Mouse (Mus musculus): ENCODE data around the gene Ap3s2.

Ap3s2 gene

DNA sequence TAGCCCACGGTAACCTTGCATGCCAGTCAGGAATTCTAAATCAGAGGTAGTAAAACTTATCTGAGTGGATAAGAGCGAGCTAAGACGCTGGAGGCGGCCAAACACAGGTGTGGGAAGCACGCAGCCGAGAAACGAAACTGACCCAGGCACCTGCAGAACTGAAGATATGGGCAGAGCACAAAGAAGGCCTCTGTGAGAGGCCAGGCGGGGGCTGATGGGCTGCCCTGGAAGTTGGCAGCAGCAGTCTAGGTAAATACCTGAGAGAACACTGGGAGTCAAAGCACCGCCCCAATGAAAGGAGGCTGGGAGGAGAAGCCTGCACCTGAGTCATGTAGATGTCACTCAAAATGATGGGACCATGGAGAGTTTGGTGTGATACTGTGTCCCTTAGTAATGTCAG, 31.8 kb downstream of the Ap3s2 start:
- no peak for DNase-seq

DNA sequence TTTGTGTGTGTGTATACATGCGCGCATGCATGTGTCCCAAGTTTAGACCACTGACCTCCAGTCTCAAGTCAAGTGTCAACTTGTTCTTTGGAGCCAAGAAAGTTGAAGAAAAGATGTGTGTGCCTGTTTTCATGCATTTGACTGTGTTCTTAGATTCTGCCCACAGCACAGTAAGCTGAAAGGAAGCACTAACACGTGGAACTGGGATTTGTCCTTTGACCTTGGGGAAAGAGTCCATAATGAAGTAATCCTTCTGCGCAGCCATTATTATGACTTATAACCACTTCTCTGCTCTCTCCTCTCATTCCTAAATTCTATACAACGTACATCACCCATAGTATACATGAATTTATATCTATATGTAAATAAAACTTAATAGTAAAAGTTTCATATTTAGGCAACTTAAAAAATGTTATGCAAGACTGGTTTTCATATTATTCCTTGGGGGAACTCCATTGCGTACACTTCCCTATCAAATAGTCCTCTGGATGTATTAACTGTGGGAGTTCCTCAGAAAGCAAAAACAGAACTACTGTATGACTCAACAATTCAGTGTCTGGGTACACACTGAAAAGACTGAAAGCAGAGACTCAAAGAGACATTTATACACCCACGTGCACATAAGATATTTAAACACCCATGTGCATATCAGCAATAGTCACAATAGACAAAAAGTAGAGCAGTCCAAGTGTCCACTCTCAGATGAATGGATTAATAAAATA, 36.7 kb downstream of the Ap3s2 start:
- DNase-seq: no peak

DNA sequence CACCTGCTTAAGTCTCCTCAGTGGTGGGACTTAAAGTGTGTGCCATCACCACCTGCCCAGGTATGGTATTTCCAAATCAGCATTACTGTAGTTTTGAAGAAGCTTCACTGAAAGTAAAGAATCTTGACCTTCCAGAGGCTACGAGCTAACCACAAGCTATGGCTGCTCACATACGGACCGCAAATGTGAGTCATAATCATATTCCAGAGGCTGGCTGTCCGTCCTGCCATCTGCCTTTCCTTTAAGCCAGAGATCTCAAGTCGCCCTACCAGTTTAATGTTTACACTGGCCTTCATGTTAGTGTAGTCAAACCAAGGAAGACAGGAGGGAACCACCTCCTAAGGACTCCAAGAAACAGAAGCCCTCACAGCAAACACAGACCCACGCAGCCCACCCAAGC, 38.5 kb downstream of the Ap3s2 start:
- DNase-seq: no peak

DNA sequence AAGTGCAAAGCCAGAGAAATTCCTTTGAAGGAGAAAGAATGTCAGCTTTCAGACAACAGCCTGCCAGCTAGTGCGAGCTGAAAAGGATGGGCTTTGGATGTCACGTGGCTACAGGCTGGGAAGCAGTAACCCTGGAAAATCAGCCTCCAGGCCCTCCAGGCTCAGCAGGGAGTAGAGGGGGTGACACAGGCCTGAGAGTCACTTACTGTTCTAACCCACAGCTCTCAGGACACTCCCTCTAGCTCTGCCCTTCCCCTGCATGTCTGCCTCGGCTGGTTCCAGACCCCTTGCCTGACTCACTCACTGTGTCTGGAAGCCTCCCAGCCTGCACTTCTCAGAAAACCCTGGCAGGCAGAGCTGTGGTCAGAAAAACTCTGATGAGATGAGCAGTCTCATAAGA, 39.5 kb downstream of the Ap3s2 start:
- DNase-seq: no peak

DNA sequence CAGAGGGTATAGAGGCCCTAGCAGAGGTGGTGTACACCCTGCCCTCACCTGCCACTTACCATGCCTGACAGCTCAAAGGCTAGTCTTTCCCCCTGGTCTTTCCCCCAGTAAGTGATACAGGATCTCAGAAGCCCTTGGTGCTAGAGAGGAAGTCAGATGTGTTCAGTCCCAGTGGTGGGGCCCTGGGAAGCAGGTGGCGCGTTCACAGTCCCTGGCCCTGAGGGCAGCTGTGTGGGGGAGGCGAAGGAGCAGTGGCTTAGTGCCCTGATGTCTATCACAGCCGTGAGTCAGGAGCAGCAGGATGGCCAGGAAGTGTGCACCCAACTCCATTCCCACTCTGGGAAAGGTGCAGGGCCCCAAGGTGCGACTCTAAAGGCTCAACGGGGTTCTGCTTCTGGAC, 40.4 kb downstream of the Ap3s2 start:
- DNase-seq: no peak

DNA sequence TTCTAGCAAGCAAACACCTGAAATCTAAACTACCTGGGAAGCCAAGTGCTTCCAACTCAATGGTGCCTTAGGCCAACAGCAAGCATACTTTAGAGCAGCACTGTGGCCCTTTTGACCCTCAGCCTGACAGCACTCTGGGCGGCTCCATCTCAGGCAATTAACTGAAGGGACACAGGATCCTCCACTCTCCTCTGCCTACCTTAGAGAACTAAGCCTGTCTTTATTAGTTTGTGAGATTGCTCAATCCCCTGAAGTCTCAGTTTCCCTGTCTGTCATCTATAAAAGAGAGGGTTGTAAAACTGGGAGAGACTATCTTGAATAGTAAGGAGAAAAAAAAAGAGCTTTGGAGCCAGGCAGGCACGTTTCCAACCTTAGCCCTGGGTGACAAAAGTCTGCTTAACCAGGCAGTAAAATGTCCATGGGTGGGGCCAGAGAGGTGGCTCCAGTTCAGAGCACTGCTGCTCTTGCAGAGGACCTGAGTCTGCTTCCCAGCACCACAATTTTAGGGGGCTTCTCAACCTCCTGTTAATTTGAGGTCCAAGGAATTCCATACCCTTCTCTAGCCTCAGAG, 41.9 kb downstream of the Ap3s2 start:
- no peak for DNase-seq

DNA sequence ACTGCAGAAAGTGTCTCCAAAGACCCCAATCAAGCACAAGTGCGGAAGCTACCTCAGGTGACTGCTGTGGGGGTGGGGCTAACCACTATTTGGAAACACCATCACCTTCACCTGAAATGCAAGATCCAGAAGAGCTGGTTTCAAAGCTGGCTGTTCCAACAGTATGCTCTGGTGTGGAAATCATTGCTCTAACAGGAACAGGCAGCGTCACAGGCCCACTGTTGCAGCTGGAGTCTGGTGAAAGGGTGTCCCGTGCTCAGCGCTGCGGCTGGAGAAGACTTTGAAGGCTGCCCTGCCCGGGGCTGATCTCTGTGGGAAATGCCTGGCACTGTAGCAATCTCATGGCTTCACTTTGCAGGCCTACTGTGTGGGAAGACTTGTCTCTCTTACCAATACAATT, 47.0 kb downstream of the Ap3s2 start:
- DNase-seq: no peak

DNA sequence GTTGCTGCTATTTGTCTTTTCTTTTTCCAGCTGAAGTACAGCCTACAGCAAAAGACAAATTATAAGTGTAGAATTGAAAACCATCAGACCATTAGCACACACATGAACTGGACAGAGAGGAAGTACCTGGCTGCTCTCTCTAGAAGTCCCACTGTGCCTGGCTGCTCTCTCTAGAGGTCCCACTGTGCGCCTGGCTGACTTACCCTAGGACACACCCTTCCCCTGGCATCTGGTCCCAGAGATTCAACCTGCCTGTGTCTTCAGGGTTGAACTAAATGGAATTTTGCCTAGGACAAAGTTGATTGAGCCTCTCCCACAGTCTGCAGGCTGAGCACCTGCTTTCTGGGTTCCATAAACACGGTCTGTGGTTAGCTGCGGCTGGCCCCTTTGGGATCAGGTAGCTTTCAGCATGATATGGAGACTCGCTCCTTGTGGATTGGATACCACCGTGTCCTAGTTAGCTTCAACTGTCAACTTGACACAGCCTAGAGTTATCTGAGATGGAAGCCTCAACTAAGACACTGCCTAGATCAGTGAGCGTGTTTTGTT, 48.6 kb downstream of the Ap3s2 start:
- no peak for DNase-seq

DNA sequence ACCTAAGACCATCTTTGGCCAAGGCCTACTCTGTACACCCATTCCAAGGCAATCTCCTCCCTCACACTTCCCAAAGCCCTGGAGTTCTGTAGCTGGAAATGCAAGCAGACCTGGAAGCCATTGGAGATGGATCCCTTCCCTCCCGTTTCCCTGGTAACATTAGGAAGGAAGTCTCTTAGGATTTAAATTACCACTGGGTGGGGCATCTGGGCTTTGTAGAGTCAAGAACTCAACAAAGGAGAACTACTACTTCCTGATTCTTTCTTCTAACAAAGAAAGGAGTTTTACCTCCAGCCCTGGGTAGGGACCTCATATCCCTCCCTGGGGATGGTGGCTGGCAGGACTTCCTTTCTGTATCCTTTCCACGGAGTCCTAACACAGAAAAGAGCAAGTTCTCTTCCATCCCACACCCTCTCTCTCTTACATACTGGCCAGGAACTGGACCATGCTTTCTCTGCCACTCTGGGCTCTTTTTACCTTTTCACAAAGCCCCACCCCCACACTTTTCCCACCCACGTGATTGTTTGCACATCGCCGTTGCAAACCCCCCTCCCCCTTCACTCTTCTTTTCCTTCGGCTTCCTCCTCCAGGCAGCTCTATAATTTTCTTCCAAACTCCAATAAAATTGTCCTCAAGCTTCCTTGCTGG, 51.3 kb downstream of the Ap3s2 start:
- no peak for DNase-seq

DNA sequence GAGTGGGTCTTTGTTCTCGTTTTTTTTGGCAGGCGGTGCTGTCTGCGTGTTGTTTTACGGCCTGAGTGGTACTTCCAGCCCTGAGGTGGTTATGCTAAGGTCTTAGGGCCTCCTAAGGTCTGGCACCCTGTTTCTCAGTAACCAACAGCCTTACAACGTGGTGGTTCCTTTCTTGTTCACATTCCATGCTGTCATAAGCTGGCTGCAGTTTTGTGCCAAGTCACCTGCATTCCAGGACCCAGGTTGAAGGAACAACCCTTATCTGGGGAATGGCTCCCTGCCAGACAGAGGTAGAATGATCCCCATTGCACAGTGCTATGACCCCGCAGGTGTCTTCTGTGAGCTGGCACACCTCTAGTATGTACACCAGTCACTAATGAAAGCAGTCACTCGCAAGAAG, 52.0 kb downstream of the Ap3s2 start:
- DNase-seq: no peak

DNA sequence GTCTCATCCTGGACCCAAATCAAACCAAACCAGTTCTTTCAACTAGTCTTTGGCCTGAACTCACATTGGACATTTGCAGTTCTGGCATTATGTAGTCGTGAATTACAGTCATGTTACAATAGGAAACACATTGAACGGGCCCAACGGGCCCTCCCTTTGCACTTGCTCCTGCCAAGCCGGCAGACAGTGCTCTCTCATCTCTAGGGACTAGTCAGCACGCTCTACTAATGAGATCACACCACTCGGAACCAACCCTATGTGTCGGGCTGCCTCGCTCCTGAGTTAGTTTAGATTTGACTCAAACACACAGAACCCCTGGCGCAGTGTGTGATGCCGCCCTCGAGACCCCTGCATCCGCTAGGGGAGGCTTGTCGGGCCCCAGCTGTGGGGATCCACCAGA, 52.6 kb downstream of the Ap3s2 start:
- no peak for DNase-seq

DNA sequence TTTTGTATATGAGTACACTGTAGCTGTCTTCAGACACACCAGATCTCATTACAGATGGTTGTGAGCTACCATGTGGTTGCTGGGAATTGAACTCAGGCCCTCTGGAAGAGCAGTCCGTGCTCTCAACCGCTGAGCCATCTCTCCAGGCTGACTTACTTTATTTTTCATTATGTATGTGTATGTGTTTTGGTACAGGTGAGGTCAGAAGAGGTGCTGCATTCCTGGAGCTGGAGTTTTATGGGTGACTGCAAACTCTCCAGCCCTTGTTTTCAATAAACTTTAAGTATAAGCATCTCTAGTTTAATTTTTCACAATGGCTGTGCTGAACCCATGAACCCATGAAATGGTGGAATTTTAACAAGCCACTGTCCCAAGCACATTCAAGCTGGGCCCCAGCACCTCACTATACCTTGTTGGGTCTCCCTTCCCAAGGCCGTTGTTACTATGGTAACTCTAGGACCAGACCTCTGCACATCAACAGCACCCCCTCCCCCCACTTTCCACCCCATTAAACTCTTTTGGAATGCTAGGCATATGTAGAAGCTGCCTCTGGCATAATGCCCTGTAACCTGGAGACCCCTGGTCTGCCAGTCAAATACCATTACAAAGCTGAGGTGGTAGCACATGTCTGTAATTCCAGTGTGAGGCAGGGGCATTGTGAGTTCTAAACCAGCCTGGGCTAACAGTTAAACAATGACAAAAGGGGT, 54.0 kb downstream of the Ap3s2 start:
- no peak for DNase-seq

DNA sequence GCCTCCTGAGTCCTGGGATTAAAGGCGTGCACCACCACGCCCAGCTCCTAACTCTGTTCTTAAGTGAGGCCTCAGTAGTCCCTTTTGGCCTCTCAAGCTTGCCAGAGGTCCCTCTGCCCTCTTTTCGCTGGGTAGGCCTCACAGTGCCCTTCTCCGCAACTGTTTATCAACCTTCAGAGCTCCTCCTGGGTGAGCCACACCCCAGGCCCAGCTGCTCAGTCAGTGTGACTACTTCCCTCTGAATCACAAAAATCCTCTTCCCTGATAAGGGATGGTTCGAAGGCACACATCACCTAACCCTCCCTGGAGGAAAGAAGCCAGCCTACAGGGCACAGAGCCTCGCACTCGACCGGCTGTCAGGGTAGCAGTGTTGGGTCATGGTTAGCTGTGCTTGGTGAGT, 58.7 kb downstream of the Ap3s2 start:
- no peak for DNase-seq

DNA sequence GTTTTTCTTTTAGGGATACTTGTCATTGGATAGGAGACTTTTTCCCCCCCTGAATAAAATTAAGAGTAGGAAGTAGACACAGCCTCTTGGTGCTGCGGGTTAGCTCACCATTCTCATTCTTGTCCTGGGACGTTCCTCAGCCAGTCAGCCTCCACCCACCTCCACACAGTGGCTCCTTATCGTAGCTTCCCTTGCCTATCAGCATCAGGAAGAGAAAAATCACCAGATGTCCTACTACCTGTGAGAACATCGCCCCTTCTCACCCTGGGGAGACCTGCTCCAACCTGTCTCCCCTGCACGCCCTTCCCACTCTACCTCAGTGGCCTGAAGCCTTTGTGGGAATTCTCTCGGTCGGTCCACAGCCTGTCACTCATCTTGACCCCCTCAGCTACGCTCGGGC, 59.6 kb downstream of the Ap3s2 start, which contains the start of gene Anpep:
Gene Anpep, minus strand, starts transcription at position 249 of the 400 bp plus-strand sequence.
- DNase-seq: no peak

DNA sequence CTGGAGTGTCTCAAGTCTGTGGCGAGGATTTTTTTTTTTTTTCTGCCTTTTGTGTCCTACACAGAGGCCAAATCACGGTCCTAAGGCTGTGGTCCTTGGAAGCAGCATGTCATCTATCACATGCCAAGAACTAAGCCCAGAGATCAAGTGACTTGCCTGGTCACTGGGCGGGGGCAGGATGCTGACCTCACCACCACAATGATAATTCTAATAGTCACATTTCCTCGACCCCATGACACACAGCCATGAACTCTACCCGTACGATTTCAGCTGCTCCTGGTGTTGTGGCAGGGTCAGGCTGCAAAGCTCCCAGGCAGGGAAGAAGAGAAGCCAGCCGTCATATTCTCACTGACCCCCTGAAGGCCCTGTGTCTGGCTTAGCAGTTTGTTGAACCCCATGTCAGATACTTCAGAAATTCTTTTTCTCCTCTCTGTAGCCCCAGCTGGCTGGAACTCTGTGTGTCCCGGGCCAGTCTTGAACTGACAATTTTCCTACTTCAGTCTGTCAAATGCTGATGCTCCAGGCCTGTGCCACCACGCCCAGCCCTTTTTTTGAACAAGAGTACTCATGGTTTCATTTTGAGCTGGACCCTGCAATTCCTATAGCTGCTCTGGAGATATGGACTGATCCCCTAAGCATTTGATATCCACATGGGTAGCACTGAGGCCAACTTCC, 61.4 kb downstream of the Ap3s2 start:
- no peak for DNase-seq

DNA sequence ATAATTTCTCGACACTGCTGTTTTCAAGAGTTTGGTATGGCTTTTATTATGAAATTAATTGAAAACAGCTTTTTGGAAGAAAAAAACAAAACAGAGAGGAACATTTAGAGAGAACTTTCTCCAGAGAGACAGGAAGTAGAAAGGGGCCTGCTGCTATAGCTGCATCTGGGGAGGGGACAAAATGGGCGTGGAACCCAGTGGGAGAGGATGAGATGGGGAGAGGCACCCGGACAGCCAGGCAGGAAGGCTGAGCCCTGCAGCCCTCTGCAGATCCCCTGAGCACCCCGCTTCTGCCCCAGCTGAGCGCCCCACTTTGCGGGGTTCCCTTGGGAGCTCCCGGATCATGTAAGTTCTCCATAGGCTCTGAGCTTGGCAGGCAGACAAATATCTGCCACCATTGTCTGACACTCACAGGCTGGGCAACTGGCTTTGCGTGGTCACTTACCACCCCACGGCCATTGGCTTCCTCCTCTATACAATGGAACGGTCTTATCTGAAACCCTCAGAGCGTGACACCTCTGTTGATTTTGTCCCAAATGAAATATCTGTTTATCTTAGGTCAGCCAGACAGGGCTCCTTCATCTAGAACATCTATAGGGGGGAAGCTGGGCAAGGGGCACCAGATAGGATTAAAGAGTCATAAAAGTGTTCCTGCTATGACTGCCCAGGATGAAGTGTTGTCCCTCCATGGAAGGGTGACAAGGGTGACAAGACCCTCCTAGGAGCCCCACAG, 62.1 kb downstream of the Ap3s2 start:
- DNase-seq: no peak

DNA sequence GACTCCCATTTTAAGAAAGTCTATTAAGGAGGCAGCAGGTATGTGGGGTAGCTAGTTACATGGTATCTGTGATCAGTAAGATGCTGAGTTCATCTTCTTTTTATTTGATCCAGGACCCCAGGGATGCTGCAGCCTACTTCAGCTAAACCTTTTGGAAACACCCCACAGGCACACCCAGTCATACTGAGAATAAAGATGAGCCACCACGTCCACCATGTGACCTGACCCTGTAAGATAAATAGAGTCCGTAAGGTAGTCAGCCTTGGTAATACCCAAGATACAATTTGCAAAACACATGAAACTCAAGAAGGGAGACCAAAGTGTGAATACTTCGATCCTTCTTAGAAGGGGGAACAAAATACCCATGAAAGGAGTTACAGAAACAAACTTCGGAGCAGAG, 64.1 kb downstream of the Ap3s2 start:
- DNase-seq: no peak

DNA sequence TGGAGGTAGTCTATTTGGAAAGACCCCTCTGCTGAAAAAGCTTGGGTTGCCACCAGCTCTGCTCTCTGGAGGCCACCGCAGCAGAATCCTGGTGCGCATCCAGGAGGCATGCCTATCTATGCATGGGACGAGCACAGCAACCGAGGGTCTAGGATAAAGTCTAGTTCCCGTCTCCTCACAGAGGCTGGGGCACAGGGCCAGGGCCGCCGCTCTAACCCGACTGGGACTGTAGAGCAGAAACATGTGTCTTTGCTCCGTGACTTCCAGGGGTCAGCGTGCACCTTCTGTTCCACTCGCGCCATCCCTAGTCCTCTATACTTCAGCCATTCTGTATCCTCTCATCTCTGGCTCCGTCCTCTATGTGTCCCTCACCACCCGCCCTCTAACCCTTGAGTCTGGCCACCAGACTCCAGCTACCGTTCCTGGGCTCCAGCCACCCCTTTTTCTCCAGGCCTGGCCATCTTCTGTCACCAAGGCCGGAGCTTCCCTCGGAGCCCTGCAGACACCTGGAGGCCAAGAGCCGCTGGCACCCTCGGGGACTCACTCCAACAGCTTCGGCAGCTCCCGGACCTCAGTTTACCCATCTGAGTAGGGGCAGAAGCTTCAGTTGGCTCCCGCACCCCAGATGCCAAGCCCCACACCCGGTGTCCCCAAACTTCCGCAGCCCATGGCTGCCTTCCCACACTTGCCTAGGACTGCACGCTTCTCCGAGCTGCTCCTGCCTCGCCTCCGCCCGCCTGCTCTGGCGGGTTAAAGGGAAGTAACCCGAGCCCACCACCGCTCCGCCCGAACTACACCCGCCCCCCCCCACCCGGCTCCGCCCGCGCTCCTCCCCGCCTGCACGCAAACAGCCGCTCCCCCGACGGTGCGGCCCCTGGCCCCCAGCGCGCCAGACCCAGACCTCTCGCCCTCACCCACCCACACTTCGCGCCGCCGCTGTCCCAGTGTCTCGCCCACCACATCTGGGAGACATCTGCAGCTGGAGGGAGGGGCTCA, 72.7 kb downstream of the Ap3s2 start:
- DNase-seq: no peak

DNA sequence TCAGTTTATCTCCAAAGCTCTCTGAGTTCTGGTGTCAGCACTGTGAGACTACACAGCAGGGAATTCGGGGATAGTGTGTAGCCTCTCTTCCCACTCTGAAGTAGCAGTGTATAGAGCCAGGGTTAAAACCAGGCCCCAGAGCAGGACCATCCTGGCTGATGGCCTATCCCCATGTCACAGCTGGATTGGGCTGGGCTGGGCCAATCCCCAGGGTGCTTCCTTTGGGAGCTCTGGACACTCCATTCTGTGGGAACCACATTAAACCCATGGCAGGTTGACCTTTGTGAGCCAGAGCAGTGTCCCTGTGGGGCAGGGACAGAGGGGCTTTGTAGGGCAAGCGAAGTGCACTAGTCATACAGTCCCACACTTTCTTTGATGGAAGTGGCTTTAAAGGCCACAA, 74.1 kb downstream of the Ap3s2 start:
- DNase-seq: no peak

DNA sequence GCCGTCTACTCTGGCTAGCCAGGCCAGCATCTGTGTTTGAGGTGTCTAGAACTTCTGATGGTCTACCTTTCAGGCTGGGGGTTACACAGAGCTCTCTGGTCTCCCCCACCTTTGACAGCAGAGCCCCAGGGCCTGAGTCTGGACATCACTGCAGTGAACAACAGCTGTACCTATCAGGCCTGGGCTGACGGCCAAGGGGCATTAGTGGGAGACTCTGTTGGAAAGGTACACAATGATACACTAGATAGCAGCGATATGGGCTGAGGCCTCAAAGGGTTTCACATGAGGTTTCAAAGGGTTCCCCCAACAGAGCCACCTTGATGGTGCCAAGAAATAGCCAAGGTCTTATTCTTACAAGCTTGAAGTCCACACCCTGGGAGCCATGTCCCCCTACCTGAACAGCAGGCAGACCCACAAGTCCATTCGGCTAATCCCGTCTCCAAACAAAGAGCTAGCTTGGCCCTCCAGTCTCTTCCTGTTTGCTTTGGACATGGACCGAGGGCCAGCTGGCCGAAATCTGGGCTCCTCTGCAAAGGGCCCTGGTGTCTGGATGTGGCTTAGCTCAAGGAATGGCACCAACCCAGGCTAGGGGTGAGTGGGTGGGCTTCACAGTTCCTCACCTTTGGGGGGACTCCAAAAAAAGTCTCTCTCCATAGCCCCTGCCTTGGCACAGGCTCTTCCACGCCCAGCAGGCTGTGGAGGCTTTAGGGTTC, 76.2 kb downstream of the Ap3s2 start:
- DNase-seq: no peak

Measured in cerebellum, adult 11 months (tissue).